Mouse (Mus musculus) myocyte (in vitro differentiated cells): Measurements from ENCODE around the gene Col8a1.

Experiments used
- E2F4 ChIP-seq: IDR thresholded peaks from one replicate; pipeline ENCODE4 v1.6.1; 2011; ENCODE audit warnings: mild to moderate bottlenecking, control low read depth, moderate library complexity; ENCODE audit not compliant: insufficient read depth
- MAX ChIP-seq: IDR thresholded peaks from one replicate; pipeline ENCODE4 v1.6.1; 2011; ENCODE audit warnings: low read depth, mild to moderate bottlenecking, control low read depth
- POLR2A ChIP-seq: IDR thresholded peaks from one replicate; pipeline ENCODE4 v1.6.1; 2011; ENCODE audit warnings: low read depth, mild to moderate bottlenecking, control low read depth, moderate library complexity; ENCODE audit not compliant: insufficient read length
- POLR2AphosphoS2 ChIP-seq: IDR thresholded peaks from one replicate; pipeline ENCODE4 v1.6.1; 2011; ENCODE audit warnings: low read depth, control low read depth; ENCODE audit not compliant: insufficient read length
- REST ChIP-seq: IDR thresholded peaks from one replicate; pipeline ENCODE4 v1.6.1; 2011; ENCODE audit warnings: mild to moderate bottlenecking, control low read depth, moderate library complexity; ENCODE audit not compliant: insufficient read depth, insufficient read length
- SRF ChIP-seq: IDR thresholded peaks from one replicate; pipeline ENCODE4 v1.6.1; 2011; ENCODE audit warnings: low read depth; ENCODE audit not compliant: control insufficient read depth, insufficient read length
- TCF12 ChIP-seq: IDR thresholded peaks from one replicate; pipeline ENCODE4 v1.6.1; 2011; ENCODE audit warnings: mild to moderate bottlenecking, control low read depth; ENCODE audit not compliant: poor library complexity, insufficient read depth, severe bottlenecking
- USF1 ChIP-seq: IDR thresholded peaks from one replicate; pipeline ENCODE4 v1.6.1; 2011; ENCODE audit warnings: low read depth, mild to moderate bottlenecking, control low read depth, moderate library complexity

- TF ChIP-seq MAX (no peak), TCF12 (no peak), POLR2AphosphoS2 (no peak), POLR2A (no peak), REST (no peak), USF1 (no peak), E2F4 (no peak), SRF (no peak)
Observed at GRCm38 (mm10) chr16:57796321-57796720, 41.8 kb upstream of the Col8a1 start.
